Mouse (Mus musculus) cerebellum, postnatal 14 days (tissue): ENCODE data around the gene Adamtsl3.

Source experiments
- DNase-seq, 2 experiments: peaks; one replicate each; pipeline ENCODE4 v3.0.0; 2021; ENCODE audit warnings: mixed read lengths in 2 of 2

Adamtsl3 gene

GRCm38 (mm10) chr7:82649081-82649445 is 313.6 kb downstream of the Adamtsl3 start:
- DNase-seq, result peak in 1 of 2 experiments; percentile 6
